Mouse (Mus musculus): ENCODE data around the gene Rps6ka5.

Rps6ka5 gene

GRCm38 (mm10) chr12:100724606-100725457 is 2.0 kb downstream of the Rps6ka5 start:
- peak; percentile 100 for DNase-seq (ENCODE audit: low spot score)

DNA sequence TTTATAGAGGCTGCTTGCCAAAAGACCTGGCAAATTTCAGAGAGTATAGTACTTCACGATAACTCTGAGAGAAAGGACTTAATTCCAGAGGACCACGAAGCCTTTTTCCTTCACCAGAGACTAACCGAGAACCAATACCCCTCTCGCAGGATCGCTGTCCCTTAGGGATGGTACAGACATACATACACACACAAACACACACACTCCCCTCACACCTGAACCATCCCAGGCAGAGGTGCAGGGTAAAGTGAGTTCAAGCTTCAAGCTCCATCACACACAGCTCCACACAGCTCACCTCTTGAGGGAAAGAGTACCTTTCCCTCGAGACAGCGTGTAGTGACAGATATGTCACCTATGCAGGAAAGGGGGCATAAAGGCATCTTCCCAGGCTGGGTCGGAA is 2.6 kb downstream of the Rps6ka5 start:
- no peak for DNase-seq (ENCODE audit: low spot score)

DNA sequence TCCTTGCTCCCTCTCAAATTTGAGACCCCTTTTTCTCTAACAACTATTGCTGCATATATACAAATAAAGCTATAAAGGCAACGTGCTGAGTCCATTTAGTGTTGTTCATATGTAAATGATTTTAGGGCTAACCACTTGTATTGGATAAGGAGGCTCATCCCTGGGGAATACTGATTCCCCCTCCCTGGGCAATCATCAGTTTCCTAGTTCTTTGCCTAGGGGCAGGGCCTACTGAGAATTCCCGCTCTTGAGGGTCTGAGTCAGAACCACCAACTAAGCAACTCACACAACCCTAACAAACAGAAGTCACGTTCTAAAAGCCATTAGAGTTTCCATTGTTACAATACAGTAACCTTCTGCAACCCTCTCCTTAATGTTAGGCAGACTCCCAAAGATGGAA is 6.0 kb downstream of the Rps6ka5 start:
- DNase-seq (ENCODE audit: low spot score): no peak

- no peak for DNase-seq (ENCODE audit: low spot score)
Measured at GRCm38 (mm10) chr12:100717446-100717845, 9.3 kb downstream of the Rps6ka5 start.

- DNase-seq (ENCODE audit: low spot score): no peak
Measured at GRCm38 (mm10) chr12:100716969-100717368, 9.8 kb downstream of the Rps6ka5 start.

DNA sequence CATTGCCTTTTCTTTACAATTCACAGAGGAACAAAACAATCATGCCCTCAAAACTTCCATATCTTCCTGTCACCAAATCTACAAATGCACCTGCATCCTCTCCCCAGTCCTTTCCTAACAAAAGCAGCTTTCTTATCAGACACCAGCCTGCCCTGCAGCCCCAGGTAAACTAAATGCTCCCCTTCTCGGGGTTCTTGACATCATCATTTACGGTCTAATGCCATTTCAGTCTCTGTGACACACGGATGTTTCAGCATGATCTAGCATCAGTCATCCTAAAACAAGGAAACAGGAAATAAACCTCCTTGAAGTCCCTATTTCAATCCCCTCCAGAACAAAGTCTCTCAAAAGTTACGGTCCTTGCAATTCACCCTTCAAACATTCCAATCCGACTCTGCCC is 15.0 kb downstream of the Rps6ka5 start:
- DNase-seq (ENCODE audit: low spot score): no peak

- DNase-seq (ENCODE audit: low spot score): no peak
Measured at GRCm38 (mm10) chr12:100711116-100711691, 15.6 kb downstream of the Rps6ka5 start.

DNA sequence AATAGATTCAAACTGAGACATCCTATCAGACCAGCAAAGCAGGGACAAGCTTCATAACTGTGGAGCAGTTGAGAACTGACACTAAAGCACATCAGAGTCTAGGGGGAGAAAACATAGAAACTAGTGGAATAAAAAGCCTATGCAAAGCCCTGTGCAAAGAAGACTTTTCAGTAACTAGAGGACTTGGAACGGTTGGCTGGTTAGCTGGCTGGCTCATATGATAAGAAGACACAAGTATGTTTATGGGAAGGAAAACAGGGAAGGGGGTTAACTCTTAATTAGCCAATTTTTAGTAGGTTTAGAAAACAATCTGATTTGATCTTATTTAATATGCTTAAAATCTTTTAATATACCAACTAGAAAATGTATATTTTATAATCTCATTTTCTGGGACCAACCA is 16.4 kb downstream of the Rps6ka5 start:
- no peak for DNase-seq (ENCODE audit: low spot score)

- DNase-seq (ENCODE audit: low spot score): no peak
Measured at GRCm38 (mm10) chr12:100707312-100707711, 19.5 kb downstream of the Rps6ka5 start.

DNA sequence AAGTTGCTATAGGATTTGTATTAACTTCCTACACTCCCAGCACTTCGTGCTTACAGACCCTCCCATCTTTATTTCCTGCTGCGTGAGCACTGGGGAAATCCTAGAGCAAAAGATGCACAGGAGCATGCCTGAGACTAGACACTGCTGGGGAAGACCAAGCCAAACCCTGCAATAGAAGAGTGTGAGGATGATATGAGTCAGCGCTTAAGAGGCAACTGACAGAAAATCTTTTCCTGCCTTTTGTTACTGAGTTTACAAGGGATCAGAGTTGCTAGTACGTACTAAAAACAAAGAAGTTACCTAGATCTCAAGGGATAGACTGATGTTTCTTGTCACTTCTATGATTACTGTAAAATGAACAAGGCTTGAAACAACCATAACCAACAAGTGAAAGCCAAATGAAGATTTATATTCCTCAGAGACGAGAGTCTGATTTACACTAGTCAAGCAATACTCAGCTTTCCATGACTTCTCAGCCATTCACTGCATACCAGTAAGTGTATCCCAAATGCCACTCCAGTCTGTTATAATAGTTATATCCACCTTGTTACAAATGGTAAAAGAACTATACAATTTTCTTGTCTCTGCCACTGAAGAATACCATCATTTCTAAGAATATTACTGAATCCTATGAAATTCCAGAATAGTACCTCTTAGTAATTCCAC is 21.6 kb downstream of the Rps6ka5 start:
- DNase-seq (ENCODE audit: low spot score): no peak

DNA sequence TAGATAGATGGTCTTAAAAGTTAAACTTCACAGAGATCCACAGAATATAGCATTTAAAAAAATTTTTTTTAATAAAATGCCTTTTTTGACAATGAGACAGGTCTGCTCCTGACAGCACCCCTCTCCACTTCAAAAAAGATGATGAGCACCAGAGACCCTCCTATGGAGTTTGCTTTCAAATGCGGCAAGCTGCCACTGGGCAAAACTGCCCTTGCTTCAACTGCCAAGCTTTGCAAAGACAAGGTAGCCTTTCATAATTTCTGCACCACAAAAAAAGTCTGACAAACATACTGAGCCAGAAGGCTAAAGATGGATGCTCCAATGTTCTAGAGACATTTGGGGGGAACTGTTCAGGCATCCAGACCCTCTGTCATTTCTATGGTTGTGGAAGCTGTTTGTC is 28.8 kb downstream of the Rps6ka5 start:
- no peak for DNase-seq (ENCODE audit: low spot score)

GRCm38 (mm10) chr12:100696621-100697020 is 30.2 kb downstream of the Rps6ka5 start:
- DNase-seq (ENCODE audit: low spot score): no peak

GRCm38 (mm10) chr12:100695252-100695651 is 31.5 kb downstream of the Rps6ka5 start:
- no peak for DNase-seq (ENCODE audit: low spot score)

- no peak for DNase-seq (ENCODE audit: low spot score)
Measured at GRCm38 (mm10) chr12:100692208-100692607, 34.6 kb downstream of the Rps6ka5 start.

DNA sequence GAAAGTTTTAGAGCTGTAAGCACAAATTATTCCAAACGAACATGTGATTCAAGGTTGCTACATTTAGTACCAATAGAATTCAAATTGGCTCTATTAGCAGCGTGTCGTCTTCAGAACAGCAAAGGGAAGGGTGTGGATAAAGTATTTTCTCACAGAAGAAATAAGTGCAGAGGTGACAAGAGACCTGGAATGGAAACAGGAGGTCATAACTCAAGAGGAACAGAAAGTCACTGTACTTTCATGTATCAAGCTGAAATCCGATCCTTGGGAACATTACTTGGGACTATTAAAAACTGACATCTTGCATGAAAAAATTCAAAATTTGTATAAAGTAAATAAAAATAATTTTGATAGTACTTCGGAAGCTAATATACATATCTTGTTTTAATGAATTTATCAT is 36.3 kb downstream of the Rps6ka5 start:
- no peak for DNase-seq (ENCODE audit: low spot score)

DNA sequence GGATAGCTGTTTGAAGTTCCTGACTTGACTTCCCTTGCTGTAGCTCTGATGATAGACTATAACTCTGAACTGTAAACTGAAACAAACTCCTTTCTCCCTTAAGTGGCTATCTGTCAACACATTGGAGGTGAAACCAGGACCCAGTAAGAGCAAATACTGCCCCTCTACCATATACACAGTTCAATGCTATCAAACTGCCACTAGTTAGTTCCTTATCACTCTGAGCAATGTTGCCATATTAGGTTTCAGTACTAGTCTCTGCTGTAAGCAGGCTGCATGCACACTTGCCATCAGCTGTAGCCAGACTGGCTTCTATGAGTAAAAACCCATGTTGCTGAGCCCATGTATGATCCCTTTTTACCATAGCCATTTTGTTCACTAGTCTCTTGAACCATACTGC is 38.6 kb downstream of the Rps6ka5 start:
- DNase-seq (ENCODE audit: low spot score): no peak

GRCm38 (mm10) chr12:100687001-100687400 is 39.8 kb downstream of the Rps6ka5 start:
- no peak for DNase-seq (ENCODE audit: low spot score)

GRCm38 (mm10) chr12:100681752-100682151 is 45.0 kb downstream of the Rps6ka5 start:
- no peak for DNase-seq (ENCODE audit: low spot score)

DNA sequence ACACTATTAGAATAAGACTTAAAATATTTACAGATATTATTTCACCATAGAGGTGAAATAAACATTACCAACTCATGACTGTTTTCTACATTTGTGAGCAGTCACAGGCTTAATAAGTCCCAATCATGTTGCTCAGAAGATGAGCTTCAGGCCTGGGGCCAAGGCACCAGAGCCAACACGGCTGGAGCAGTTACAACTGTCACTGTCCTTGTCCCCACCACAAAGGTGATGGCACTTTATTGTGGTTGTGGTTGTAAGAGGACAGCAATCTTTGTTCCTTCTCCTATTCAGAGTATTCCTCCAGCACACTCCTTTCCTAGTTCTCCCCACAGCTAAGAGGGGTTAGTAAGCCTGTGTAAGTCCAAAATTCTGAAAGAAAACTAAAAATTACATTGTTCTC is 45.5 kb downstream of the Rps6ka5 start:
- no peak for DNase-seq (ENCODE audit: low spot score)

DNA sequence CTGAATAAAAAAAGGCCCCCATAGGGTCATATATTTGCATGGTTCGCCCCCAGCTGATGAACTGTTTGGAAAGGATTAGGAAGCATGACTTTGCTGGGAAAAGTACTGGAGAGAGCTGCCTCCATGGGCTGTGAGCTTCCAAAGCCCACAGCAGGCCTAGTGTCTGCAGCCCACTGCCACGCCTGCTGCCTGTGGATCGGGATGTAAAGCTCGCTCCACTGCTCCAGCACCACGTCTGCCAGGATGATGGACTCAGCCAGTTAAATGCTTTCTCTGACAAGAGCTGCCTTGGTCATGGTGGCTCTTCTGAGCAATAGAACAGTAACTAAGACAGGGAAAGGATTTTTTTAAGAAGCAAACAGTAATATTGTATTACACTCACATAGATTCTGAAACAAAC is 46.1 kb downstream of the Rps6ka5 start:
- DNase-seq (ENCODE audit: low spot score): no peak

DNA sequence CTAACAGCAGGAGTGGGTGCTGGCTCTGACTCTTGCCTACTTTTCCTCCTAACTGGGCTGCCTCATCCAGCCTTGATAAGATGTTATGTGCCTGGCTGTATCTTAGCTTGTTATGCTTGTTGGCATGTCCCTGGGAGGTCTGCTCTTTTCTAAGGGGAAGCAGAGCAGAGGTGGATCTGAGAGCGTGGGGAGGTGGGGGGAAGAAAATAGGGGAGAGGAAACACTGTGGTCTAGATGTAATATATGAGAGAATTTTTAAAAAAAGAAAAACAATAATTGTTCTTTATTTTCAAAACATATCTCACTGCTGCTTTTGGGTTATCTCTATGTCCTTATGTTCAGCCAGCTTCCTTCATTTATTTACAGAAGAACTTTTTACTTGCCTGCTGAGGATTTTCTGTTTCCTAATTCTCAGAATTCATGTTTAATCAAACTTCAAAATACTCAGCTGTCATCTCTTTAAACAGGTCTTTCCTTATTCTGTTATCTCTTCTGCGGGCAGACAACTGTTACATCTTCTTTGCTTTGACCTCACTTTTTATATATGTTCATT is 56.1 kb downstream of the Rps6ka5 start:
- no peak for DNase-seq (ENCODE audit: low spot score)

DNA sequence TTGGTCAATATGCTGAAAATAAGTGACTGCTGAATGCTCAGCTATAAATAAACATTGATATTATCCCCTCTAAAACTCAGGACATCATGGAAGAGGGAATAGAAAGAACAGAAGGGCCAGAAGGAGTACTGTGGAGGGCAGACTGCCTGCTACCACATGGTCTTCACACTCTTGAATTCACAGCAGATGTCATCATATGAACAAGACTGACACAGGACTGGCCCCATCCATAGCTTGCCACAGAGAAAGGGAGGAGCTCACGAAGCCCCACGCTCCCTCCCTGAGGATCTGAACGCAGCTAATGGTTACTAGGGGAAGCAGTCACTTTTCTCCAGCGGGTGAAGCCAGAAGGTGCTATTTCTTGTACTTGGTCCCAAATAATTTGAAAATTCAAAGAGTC is 61.5 kb downstream of the Rps6ka5 start:
- DNase-seq (ENCODE audit: low spot score): no peak

GRCm38 (mm10) chr12:100660076-100660475 is 66.7 kb downstream of the Rps6ka5 start:
- DNase-seq (ENCODE audit: low spot score): no peak

All from lung, postnatal 25 days (tissue).